23 mouse cellular contexts compared by ENCODE assay signal in the genomic region with DNA sequence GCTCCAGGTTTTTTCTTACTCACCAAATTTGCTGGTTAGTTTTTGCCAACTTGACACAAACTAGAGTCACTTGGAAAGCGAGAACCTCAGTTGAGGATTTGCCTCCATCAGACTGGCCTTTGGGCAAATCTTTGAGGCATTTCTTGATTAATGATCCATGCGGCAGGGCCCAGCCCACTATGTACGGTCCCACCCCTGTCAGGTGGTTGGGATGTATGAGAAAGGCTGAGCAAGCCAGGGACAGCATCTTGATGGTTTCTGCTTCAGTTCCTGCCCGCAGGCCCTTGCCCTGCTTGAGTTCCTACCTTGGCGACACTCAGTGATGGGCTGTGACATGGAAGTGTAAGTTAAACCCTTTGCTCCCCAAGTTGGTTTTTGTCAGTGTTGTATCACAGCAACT.
"Had no signal": no experiment of that assay in that cellular context is flagged by ENCODE, and none has a peak within 500 bp of the region (broad histone marks: within the 10 kb centered on the region; RNA-seq: fewer than 3 reads in every experiment).

No protein-coding gene starts in this region.

- DNase-seq: forebrain, postnatal 0 days; gastrocnemius, postnatal 14 days; gastrocnemius, postnatal 36 days; heart, adult 11 months; heart, adult 2 months; heart, postnatal 14 days; heart, postnatal 36 days; kidney, adult 11 months; kidney, adult 8-10 months; layer of hippocampus, adult 9-11 months; layer of hippocampus, postnatal 36 days; left cerebral cortex, postnatal 4 days had no signal

- H3K4me3 ChIP-seq: heart, adult 2 months; heart, embryonic 13.5 days; heart, embryonic 15.5 days; hindbrain, embryonic 13.5 days; hindbrain, embryonic 15.5 days; limb, embryonic 13.5 days; limb, embryonic 15.5 days; liver, embryonic 12.5 days had no signal

- H3K9me3 ChIP-seq: heart, embryonic 13.5 days; heart, embryonic 15.5 days; hindbrain, embryonic 13.5 days; hindbrain, embryonic 15.5 days; limb, embryonic 13.5 days; limb, embryonic 15.5 days; liver, embryonic 12.5 days had no signal

- H3K27me3 ChIP-seq: heart, embryonic 13.5 days; heart, embryonic 15.5 days; hindbrain, embryonic 13.5 days; hindbrain, embryonic 15.5 days; limb, embryonic 13.5 days; limb, embryonic 15.5 days; liver, embryonic 12.5 days had no signal

- H3K27ac ChIP-seq: heart, adult 2 months; heart, embryonic 13.5 days; heart, embryonic 15.5 days; hindbrain, embryonic 13.5 days; hindbrain, embryonic 15.5 days; hindbrain, postnatal 0 days; limb, embryonic 13.5 days; limb, embryonic 15.5 days; liver, embryonic 12.5 days; liver, embryonic 14.5 days had no signal

- H3K36me3 ChIP-seq: heart, embryonic 13.5 days; heart, embryonic 15.5 days; hindbrain, embryonic 13.5 days; hindbrain, embryonic 15.5 days; limb, embryonic 13.5 days; limb, embryonic 15.5 days; liver, embryonic 12.5 days had no signal

- H3K4me1 ChIP-seq: hindbrain, embryonic 13.5 days; hindbrain, embryonic 15.5 days had no signal

- H3K4me2 ChIP-seq: heart, embryonic 11.5 days; heart, embryonic 13.5 days; heart, embryonic 15.5 days; hindbrain, embryonic 13.5 days; hindbrain, embryonic 15.5 days; limb, embryonic 13.5 days; limb, embryonic 15.5 days; liver, embryonic 12.5 days had no signal

- H3K9ac ChIP-seq: forebrain, postnatal 0 days; heart, embryonic 13.5 days; heart, embryonic 15.5 days; hindbrain, embryonic 13.5 days; hindbrain, embryonic 15.5 days; limb, embryonic 13.5 days; limb, embryonic 15.5 days; liver, embryonic 12.5 days; liver, embryonic 14.5 days had no signal

- ATAC-seq: forebrain, postnatal 0 days; hindbrain, postnatal 0 days; intestine, embryonic 16.5 days; liver, embryonic 12.5 days had no signal
